Mouse (Mus musculus) embryonic facial prominence, embryonic 11.5 days (tissue): ENCODE measurements around the gene 4930564D02Rik. TPM values are rescaled to one million over a fixed set of nuclear protein-coding genes. Genes with fewer than 3 reads are reported as not detected.

Experiments
- ATAC-seq: fragments of 200-750 bp; cut with Nextera tagmentation; replicated peaks from 2 replicates; pipeline ENCODE4 v1.8.0; 2017; ENCODE audit warnings: low read depth; ENCODE audit not compliant: insufficient number of reproducible peaks, low FRiP score, low TSS enrichment
- DNase-seq: peaks from one replicate; pipeline ENCODE4 v3.0.0-alpha.2; 2015; ENCODE audit warnings: low spot score
- H3K27ac ChIP-seq: fragments of 300-500 bp; sonication (generic); replicated peaks from 2 replicates; pipeline ENCODE4 v1.5.1; 2014; ENCODE audit warnings: mild to moderate bottlenecking, low read depth, low read length, control low read depth
- H3K27me3 ChIP-seq: fragments of 300-500 bp; sonication (generic); 2 replicates; pipeline ENCODE4 v1.6.1; 2014; ENCODE audit warnings: mild to moderate bottlenecking, low read length, moderate library complexity, mixed read lengths; ENCODE audit not compliant: control insufficient read depth, insufficient read depth
- H3K36me3 ChIP-seq: fragments of 300-500 bp; sonication (generic); replicated peaks from 2 replicates; pipeline ENCODE4 v1.6.1; 2014; ENCODE audit warnings: low read depth, mild to moderate bottlenecking, low read length, moderate library complexity, mixed read lengths; ENCODE audit not compliant: control insufficient read depth, insufficient read depth
- H3K4me1 ChIP-seq: fragments of 300-500 bp; sonication (generic); 2 replicates; pipeline ENCODE4 v1.6.1; 2014; ENCODE audit warnings: low read length, mixed read lengths; ENCODE audit not compliant: control insufficient read depth, insufficient read depth
- H3K4me2 ChIP-seq: fragments of 300-500 bp; sonication (generic); 2 replicates; pipeline ENCODE4 v1.6.1; 2014; ENCODE audit warnings: low read depth, mild to moderate bottlenecking, control low read depth, low read length, moderate library complexity
- H3K4me3 ChIP-seq: fragments of 300-500 bp; sonication (generic); 2 replicates; pipeline ENCODE4 v1.5.1; 2014; ENCODE audit warnings: low read depth, low read length, control low read depth
- H3K9ac ChIP-seq: fragments of 300-500 bp; sonication (generic); replicated peaks from 2 replicates; pipeline ENCODE4 v1.6.1; 2014; ENCODE audit warnings: mild to moderate bottlenecking, control low read depth, low read length
- H3K9me3 ChIP-seq: fragments of 300-500 bp; sonication (generic); replicated peaks from 2 replicates; pipeline ENCODE4 v1.6.1; 2016; ENCODE audit warnings: mild to moderate bottlenecking, low read length, inconsistent platforms, mixed read lengths; ENCODE audit not compliant: control insufficient read depth
- WGBS: fragments of 180-500 bp; shearing (Covaris S2); extraction: QIAGEN DNeasy Blood & Tissue Kit; methylation state at CpG from one replicate; pipeline ENCODE4 v1.1.7; 2014; 5-methylcytosine and 5-hydroxymethylcytosine counted together
- polyA plus RNA-seq: library from polyadenylated mRNA; unstranded; fragments of >200 nt; fragmentation: Nextera tagmentation; extraction: Ambion mirVana; gene quantifications from 2 replicates; pipeline ENCODE4 v1.2.1, GENCODE M21; 2014

The 4930564D02Rik gene
- polyA plus RNA-seq, 1 experiment from 2014 or later: not detected

GRCm38 (mm10) chr3:105127881-105128280, 61.2 kb downstream of the 4930564D02Rik start:
- H3K36me3 ChIP-seq: no peaks in the 10 kb centered on the region
- no peaks in the 10 kb centered on the region for H3K27me3 ChIP-seq
- no peaks in the 10 kb centered on the region; the same call in 1 of the 2 replicates for H3K4me1 ChIP-seq
- H3K9me3 ChIP-seq: no peaks in the 10 kb centered on the region
- no peak; the same call in 1 of the 2 replicates for ATAC-seq
- no peak overlapping the region for H3K4me3 ChIP-seq
- DNase-seq: no peak
- H3K9ac ChIP-seq: no peak overlapping the region; the same call in 1 of the 2 replicates
- H3K27ac ChIP-seq: no peak overlapping the region
- no peak overlapping the region for H3K4me2 ChIP-seq
- WGBS: 52% methylated on average over 7 of the region's 7 CpGs

Other genes with a start within 250 kb of the 4930564D02Rik start
- 36.4 and 47.8 TPM in 2 replicates for gene Mov10, start 248.3 kb upstream of the 4930564D02Rik start, polyA plus RNA-seq
- gene St7l, start 202.8 kb upstream of the 4930564D02Rik start, polyA plus RNA-seq: 35.5 and 39.7 TPM in 2 replicates
- gene Capza1, start 202.3 kb upstream of the 4930564D02Rik start, polyA plus RNA-seq: 232 and 250 TPM in 2 replicates
- 0.87 and 1.5 TPM in 2 replicates for gene Wnt2b, start 104.9 kb upstream of the 4930564D02Rik start, polyA plus RNA-seq
- gene Cttnbp2nl, start 13.7 kb upstream of the 4930564D02Rik start, polyA plus RNA-seq: 44.3 and 44.7 TPM in 2 replicates